Mouse (Mus musculus) activated CD4-positive, CD25-positive, alpha-beta regulatory T cell, adult 9 weeks (primary cell): ENCODE results near the gene Gm14692. TPM values are rescaled to one million over a fixed set of nuclear protein-coding genes. Genes with fewer than 3 reads are reported as not detected.

ENCODE experiments used
- polyA plus RNA-seq: library from polyadenylated mRNA; unstranded; fragments of 100-300 nt; shearing (Covaris generic); gene quantifications from one replicate; pipeline ENCODE4 v1.2.1, GENCODE M21; 2017

The Gm14692 gene
- polyA plus RNA-seq = not detected

DNA sequence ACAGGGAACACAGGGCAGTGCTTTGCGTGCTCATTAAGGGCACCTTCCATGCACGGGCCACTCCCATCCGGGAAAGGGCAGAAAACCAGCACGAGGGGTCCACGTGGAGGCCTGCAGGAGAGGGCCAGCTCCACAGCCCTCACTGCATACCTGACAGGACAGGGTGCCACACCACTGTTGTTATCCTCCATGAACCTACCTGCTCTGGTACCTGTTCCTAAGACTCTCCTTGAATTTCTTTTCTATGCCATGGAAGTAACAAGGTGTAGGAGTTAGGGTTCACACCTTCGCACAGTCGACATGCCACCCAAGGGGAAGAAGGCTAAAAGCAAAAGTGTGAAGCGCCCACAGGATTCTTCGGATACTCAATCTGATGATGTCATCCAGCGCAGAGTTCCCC is at the start of gene Gm14692:
TSS of gene Gm14692 (plus strand) at position 301 of the 400 bp plus-strand sequence.

DNA sequence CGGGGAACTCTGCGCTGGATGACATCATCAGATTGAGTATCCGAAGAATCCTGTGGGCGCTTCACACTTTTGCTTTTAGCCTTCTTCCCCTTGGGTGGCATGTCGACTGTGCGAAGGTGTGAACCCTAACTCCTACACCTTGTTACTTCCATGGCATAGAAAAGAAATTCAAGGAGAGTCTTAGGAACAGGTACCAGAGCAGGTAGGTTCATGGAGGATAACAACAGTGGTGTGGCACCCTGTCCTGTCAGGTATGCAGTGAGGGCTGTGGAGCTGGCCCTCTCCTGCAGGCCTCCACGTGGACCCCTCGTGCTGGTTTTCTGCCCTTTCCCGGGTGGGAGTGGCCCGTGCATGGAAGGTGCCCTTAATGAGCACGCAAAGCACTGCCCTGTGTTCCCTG is 2.0 kb upstream of the Gm14692 start, which contains the start of gene Gm1140:
TSS of gene Gm1140 (minus strand) at position 101 of the 400 bp plus-strand sequence.

Other genes with a start within 250 kb of the Gm14692 start
- gene Gm1140, start 2.1 kb upstream of the Gm14692 start, polyA plus RNA-seq = not detected
- not detected for gene 4933436I01Rik, start 225.8 kb downstream of the Gm14692 start, polyA plus RNA-seq